Mouse (Mus musculus) embryonic facial prominence, embryonic 12.5 days (tissue): ENCODE measurements around the gene Eps15l1. TPM values are rescaled to one million over a fixed set of nuclear protein-coding genes. Genes with fewer than 3 reads are reported as not detected.

Source experiments
- ATAC-seq: fragments of 200-750 bp; cut with Nextera tagmentation; 2 replicates; pipeline ENCODE4 v1.8.0; 2017; ENCODE audit not compliant: insufficient number of reproducible peaks, insufficient read depth, low FRiP score, low TSS enrichment
- H3K27ac ChIP-seq: fragments of 300-500 bp; sonication (generic); 2 replicates; pipeline ENCODE4 v1.5.1; 2016; ENCODE audit warnings: mild to moderate bottlenecking
- H3K27me3 ChIP-seq: fragments of 300-500 bp; sonication (generic); 2 replicates; pipeline ENCODE4 v1.6.1; 2016; ENCODE audit warnings: mild to moderate bottlenecking, moderate library complexity
- H3K36me3 ChIP-seq: fragments of 300-500 bp; sonication (generic); 2 replicates; pipeline ENCODE4 v1.6.1; 2016; ENCODE audit warnings: mild to moderate bottlenecking
- H3K4me1 ChIP-seq: fragments of 300-500 bp; sonication (generic); 2 replicates; pipeline ENCODE4 v1.6.1; 2016
- H3K4me2 ChIP-seq: fragments of 300-500 bp; sonication (generic); replicated peaks from 2 replicates; pipeline ENCODE4 v1.6.1; 2016; ENCODE audit warnings: mild to moderate bottlenecking, moderate library complexity
- H3K4me3 ChIP-seq: fragments of 300-500 bp; sonication (generic); 2 replicates; pipeline ENCODE4 v1.5.1; 2016; ENCODE audit warnings: mild to moderate bottlenecking
- H3K9ac ChIP-seq: fragments of 300-500 bp; sonication (generic); 2 replicates; pipeline ENCODE4 v1.6.1; 2016; ENCODE audit warnings: mild to moderate bottlenecking, moderate library complexity
- H3K9me3 ChIP-seq: fragments of 300-500 bp; sonication (generic); 2 replicates; pipeline ENCODE4 v1.6.1; 2016; ENCODE audit warnings: mild to moderate bottlenecking, moderate library complexity
- WGBS: fragments of 180-500 bp; shearing (Covaris S2); methylation state at CpG from one replicate; pipeline ENCODE4 v1.1.7; 2016; 5-methylcytosine and 5-hydroxymethylcytosine counted together
- microRNA-seq: library from miRNA; unstranded; fragments of <30 nt; microRNA quantifications from one replicate; pipeline ENCODE4, GENCODE M21; 2017
- polyA plus RNA-seq: library from polyadenylated mRNA; unstranded; fragments of >200 nt; fragmentation: Nextera tagmentation; extraction: Ambion mirVana; gene quantifications from 2 replicates; pipeline ENCODE4 v1.2.1, GENCODE M21; 2016

The Eps15l1 gene
- polyA plus RNA-seq, 1 experiment from 2014 or later: 69.0 TPM

DNA sequence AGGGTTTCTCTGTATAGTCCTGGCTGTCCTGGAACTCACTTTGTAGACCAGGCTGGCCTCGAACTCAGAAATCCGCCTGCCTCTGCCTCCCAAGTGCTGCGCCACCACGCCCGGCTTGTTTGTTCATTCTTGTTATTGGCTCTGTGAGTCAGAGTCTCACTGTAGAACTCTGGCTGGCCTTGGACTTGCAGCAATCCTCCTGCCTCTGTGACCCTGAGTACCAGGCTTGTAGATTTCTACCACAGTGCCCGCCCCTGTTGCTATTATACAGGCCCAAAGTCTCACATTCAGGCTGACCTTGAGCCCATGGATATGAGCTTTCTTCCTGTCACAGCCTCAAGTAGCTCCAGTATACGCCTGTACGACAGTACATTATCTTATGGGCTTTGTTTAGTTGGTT is 124.7 kb downstream of the Eps15l1 start:
- ATAC-seq: no peak
- Histone ChIP-seq H3K4me1 (no peaks in the 10 kb centered on the region), H3K9me3 (no peaks in the 10 kb centered on the region), H3K4me3 (no peak overlapping the region), H3K27me3 (no peaks in the 10 kb centered on the region), H3K36me3 (no peaks in the 10 kb centered on the region), H3K4me2 (no peak overlapping the region), H3K9ac (no peak overlapping the region), H3K27ac (no peak overlapping the region)
- 85% methylated on average over 8 of the region's 8 CpGs for WGBS

DNA sequence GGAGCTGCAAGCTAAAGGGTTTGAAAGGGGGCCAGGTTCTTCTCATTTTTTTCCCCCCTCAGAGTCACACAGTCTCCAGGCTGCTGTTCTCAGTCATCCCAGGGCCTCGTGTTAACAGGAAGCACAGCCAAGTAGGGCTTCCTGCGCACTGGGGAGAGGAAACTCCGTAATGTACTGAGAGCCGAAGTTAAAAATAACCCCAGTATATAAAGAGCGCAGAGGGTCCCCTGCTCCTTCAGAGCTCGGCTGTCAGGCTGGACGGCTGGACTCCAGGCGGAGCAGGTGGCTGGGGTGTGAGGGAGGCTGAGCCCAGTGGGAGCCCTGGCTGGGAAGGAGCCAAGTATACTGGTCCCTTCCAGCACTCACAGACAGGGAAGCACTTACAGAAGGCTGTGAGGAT is 125.6 kb downstream of the Eps15l1 start:
- Histone ChIP-seq H3K4me3 (no peak overlapping the region), H3K27me3 (no peaks in the 10 kb centered on the region), H3K9ac (no peak overlapping the region), H3K36me3 (no peaks in the 10 kb centered on the region), H3K27ac (peak overlapping the region; percentile 63; the same call in 1 of the 2 replicates), H3K4me1 (no peaks in the 10 kb centered on the region), H3K9me3 (no peaks in the 10 kb centered on the region), H3K4me2 (no peak overlapping the region)
- ATAC-seq: no peak; the same call in 1 of the 2 replicates
- WGBS: 50% methylated on average over 8 of the region's 8 CpGs

DNA sequence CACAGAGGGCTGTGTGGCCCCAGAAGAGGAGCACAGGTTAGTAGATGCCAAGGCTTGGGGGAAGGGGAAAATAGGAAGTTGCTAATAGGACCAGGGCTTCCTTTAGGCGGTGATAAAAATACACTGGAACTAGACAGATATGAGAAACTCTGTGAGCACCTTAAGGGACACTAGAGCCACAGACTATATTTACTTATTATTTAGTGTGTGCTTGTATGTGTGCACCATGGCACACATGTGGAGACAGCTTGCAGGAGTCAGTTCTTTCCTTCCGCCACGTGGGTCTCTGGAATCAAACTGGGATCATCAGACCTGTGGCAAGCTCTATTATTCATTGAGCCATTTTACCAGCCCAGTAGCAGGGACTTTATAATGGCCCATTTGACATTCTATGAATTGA is 126.1 kb downstream of the Eps15l1 start:
- ATAC-seq: no peak

DNA sequence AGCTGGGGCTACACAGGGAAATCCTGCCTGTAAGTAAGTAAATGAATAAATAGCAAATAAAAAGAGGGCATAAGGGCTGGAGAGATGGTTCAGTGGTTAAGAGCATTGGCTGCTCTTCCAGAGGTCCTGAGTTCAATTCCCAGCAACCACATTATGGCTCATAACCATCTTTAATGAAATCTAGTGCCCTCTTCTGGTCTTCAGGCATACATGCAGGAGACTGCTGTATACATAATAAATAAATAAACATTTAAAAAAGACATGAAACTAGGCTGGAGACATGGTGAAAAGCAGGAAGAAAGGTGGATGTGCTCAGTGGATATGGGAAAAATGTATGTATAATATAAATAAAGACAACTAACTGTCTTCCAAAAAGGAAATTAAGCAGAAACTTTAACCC is 128.0 kb downstream of the Eps15l1 start:
- ATAC-seq: no peak
- Histone ChIP-seq H3K4me3 (no peak overlapping the region), H3K36me3 (no peaks in the 10 kb centered on the region), H3K9me3 (no peaks in the 10 kb centered on the region), H3K9ac (no peak overlapping the region), H3K27ac (no peak overlapping the region), H3K4me2 (no peak overlapping the region), H3K4me1 (no peaks in the 10 kb centered on the region), H3K27me3 (no peaks in the 10 kb centered on the region)

More for the DNA sequence above, 126.1 kb downstream of the Eps15l1 start:
- H3K27ac ChIP-seq: 0 out of 2 replicates have a peak overlapping the region, but pooled peaks have one; percentile 63
- H3K36me3 ChIP-seq: no peaks in the 10 kb centered on the region
- no peaks in the 10 kb centered on the region for H3K4me1 ChIP-seq
- no peak overlapping the region for H3K4me2 ChIP-seq
- H3K4me3 ChIP-seq: no peak overlapping the region
- H3K9me3 ChIP-seq: no peaks in the 10 kb centered on the region
- 68% methylated on average over 3 of the region's 3 CpGs for WGBS
- H3K27me3 ChIP-seq: no peaks in the 10 kb centered on the region
- no peak overlapping the region for H3K9ac ChIP-seq

DNA sequence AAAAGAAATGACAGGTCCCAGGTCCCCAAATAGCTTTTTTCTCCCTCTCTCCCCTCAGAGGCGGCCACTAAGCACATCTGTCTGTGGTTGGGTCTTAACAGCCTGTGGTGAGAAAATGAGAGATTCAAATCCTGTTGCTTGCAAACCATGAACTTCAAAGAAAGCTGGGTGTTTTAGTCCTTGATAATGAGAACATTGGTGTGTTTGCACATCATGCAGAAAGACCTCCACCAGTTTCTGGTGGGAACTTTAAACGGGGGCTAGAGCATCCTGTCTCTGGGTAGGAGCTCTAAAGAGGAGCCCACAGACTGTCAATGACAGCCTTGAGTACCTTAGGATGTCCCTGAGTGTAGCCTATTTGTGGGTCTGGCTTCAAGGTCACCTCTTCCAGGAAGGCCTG is 130.2 kb downstream of the Eps15l1 start:
- Histone ChIP-seq H3K9me3 (no peaks in the 10 kb centered on the region), H3K27me3 (no peaks in the 10 kb centered on the region), H3K9ac (no peak overlapping the region), H3K4me1 (no peaks in the 10 kb centered on the region), H3K4me2 (no peak overlapping the region), H3K4me3 (no peak overlapping the region), H3K36me3 (no peaks in the 10 kb centered on the region), H3K27ac (no peak overlapping the region)
- ATAC-seq: no peak
- WGBS: 84% methylated on average over 2 of the region's 2 CpGs

Small RNA genes within 50 kb of the gene (microRNA-seq; reads per million reads assigned to microRNA genes)
- gene Mir7068: 2.7 reads per million, percentile 11 among the genes with 10 or more reads in this experiment

Other genes with a start within 250 kb of the Eps15l1 start
- not detected in 2 replicates for gene Hsh2d, start 231.8 kb downstream of the Eps15l1 start, polyA plus RNA-seq
- not detected in 2 replicates for gene Cib3, start 208.6 kb downstream of the Eps15l1 start, polyA plus RNA-seq
- gene Gm11034, start 207.8 kb downstream of the Eps15l1 start, polyA plus RNA-seq: not detected in 2 replicates
- gene Fam32a, start 201.7 kb downstream of the Eps15l1 start, polyA plus RNA-seq: 73.3 and 77.0 TPM in 2 replicates
- gene Ap1m1, start 181.4 kb downstream of the Eps15l1 start, polyA plus RNA-seq: 135 TPM in 2 replicates
- 24.1 and 29.1 TPM in 2 replicates for gene Gm10282, start 116.2 kb downstream of the Eps15l1 start, polyA plus RNA-seq
- gene Klf2, start 102.4 kb downstream of the Eps15l1 start, polyA plus RNA-seq: 7.0 and 9.3 TPM in 2 replicates
- 1.4 and 1.7 TPM in 2 replicates for gene Calr3, start 22.4 kb upstream of the Eps15l1 start, polyA plus RNA-seq
- 18.7 and 19.0 TPM in 2 replicates for gene 1700030K09Rik, start 22.4 kb upstream of the Eps15l1 start, polyA plus RNA-seq
- gene Cherp, start 53.8 kb upstream of the Eps15l1 start, polyA plus RNA-seq: 64.4 and 66.5 TPM in 2 replicates
- 29.4 and 33.0 TPM in 2 replicates for gene Slc35e1, start 71.2 kb upstream of the Eps15l1 start, polyA plus RNA-seq
- 22.3 and 23.4 TPM in 2 replicates for gene Med26, start 126.8 kb upstream of the Eps15l1 start, polyA plus RNA-seq
- gene Smim7, start 149.6 kb upstream of the Eps15l1 start, polyA plus RNA-seq: 115 and 123 TPM in 2 replicates
- 16.5 and 17.1 TPM in 2 replicates for gene Tmem38a, start 150.6 kb upstream of the Eps15l1 start, polyA plus RNA-seq
- 0.05 and 0.13 TPM in 2 replicates for gene Nwd1, start 225.3 kb upstream of the Eps15l1 start, polyA plus RNA-seq